Mouse (Mus musculus) liver, postnatal 0 days (tissue): ENCODE measurements around the gene Spaar.

ENCODE experiments used
- CTCF ChIP-seq: sonication (generic); IDR thresholded peaks from 2 replicates; pipeline ENCODE4 v1.5.1; 2016; ENCODE audit warnings: antibody characterized with exemption, low read depth
- EP300 ChIP-seq: IDR thresholded peaks from 2 replicates; pipeline ENCODE4 v1.6.1; 2016; ENCODE audit warnings: antibody characterized with exemption, low read depth, mild to moderate bottlenecking

- TF ChIP-seq CTCF = no peak
- no peak for TF ChIP-seq EP300
These were observed 65.5 kb downstream of the Spaar start for GRCm38 (mm10) chr4:43795296-43795695.
